Mouse (Mus musculus) limb, embryonic 14.5 days (tissue): ENCODE data around the gene Cox10. TPM values are rescaled to one million over a fixed set of nuclear protein-coding genes. Genes with fewer than 3 reads are reported as not detected.

Experiments
- ATAC-seq: fragments of 200-750 bp; cut with Nextera tagmentation; 2 replicates; pipeline ENCODE4 v1.8.0; 2017; ENCODE audit warnings: low read depth, moderate number of reproducible peaks, moderate TSS enrichment; ENCODE audit not compliant: low FRiP score
- DNase-seq: peaks from one replicate; pipeline ENCODE4 v3.0.0-alpha.2; 2015; ENCODE audit warnings: low spot score
- H3K27ac ChIP-seq: fragments of 300-500 bp; sonication (generic); replicated peaks from 2 replicates; pipeline ENCODE4 v1.5.1; 2014; ENCODE audit warnings: low read depth, mild to moderate bottlenecking, low read length, moderate library complexity, mixed read lengths
- H3K27me3 ChIP-seq: fragments of 300-500 bp; sonication (generic); 2 replicates; pipeline ENCODE4 v1.6.1; 2014; ENCODE audit warnings: low read length, mixed read lengths; ENCODE audit not compliant: control insufficient read depth, insufficient read depth
- H3K36me3 ChIP-seq: fragments of 300-500 bp; sonication (generic); 2 replicates; pipeline ENCODE4 v1.6.1; 2014; ENCODE audit warnings: mild to moderate bottlenecking, low read length, moderate library complexity, mixed read lengths; ENCODE audit not compliant: control insufficient read depth, insufficient read depth
- H3K4me1 ChIP-seq: fragments of 300-500 bp; sonication (generic); 2 replicates; pipeline ENCODE4 v1.6.1; 2014; ENCODE audit warnings: antibody characterized with exemption, low read length, mixed read lengths; ENCODE audit not compliant: control insufficient read depth, insufficient read depth
- H3K4me2 ChIP-seq: fragments of 300-500 bp; sonication (generic); replicated peaks from 2 replicates; pipeline ENCODE4 v1.6.1; 2014; ENCODE audit warnings: low read depth, mild to moderate bottlenecking, low read length, moderate library complexity; ENCODE audit not compliant: severe bottlenecking
- H3K4me3 ChIP-seq: fragments of 300-500 bp; sonication (generic); replicated peaks from 2 replicates; pipeline ENCODE4 v1.5.1; 2014; ENCODE audit warnings: low read length
- H3K9ac ChIP-seq: fragments of 300-500 bp; sonication (generic); 2 replicates; pipeline ENCODE4 v1.6.1; 2014; ENCODE audit warnings: mild to moderate bottlenecking, low read depth, low read length, moderate library complexity; ENCODE audit not compliant: severe bottlenecking
- H3K9me3 ChIP-seq: fragments of 300-500 bp; sonication (generic); 2 replicates; pipeline ENCODE4 v1.6.1; 2016; ENCODE audit warnings: low read length; ENCODE audit not compliant: control insufficient read depth
- POLR2A ChIP-seq: fragments of 200-500 bp; IDR thresholded peaks from 2 replicates; pipeline ENCODE4 v1.8.0; 2012; ENCODE audit warnings: inconsistent platforms, mild to moderate bottlenecking, moderate library complexity, borderline replicate concordance; ENCODE audit not compliant: insufficient read depth, insufficient read length; ENCODE audit errors: extremely low read depth
- WGBS: fragments of 180-500 bp; shearing (Covaris S2); extraction: QIAGEN DNeasy Blood & Tissue Kit; methylation state at CpG from one replicate; pipeline ENCODE4 v1.1.7; 2014; 5-methylcytosine and 5-hydroxymethylcytosine counted together
- polyA plus RNA-seq, 2 experiments: library from polyadenylated mRNA; depleted of rRNA in 1 of 2; stranded (reverse) in 1 of 2; unstranded in 1 of 2; fragments of >200 nt; fragmentation: Nextera tagmentation in 1 of 2; extraction: Ambion mirVana in 1 of 2; gene quantifications; 2 replicates each; pipeline versions ENCODE4 v1.2.1 to v1.2.3; 2012 to 2014

The Cox10 gene
- polyA plus RNA-seq, 2 experiments = 13.3 to 20.6 TPM

DNA sequence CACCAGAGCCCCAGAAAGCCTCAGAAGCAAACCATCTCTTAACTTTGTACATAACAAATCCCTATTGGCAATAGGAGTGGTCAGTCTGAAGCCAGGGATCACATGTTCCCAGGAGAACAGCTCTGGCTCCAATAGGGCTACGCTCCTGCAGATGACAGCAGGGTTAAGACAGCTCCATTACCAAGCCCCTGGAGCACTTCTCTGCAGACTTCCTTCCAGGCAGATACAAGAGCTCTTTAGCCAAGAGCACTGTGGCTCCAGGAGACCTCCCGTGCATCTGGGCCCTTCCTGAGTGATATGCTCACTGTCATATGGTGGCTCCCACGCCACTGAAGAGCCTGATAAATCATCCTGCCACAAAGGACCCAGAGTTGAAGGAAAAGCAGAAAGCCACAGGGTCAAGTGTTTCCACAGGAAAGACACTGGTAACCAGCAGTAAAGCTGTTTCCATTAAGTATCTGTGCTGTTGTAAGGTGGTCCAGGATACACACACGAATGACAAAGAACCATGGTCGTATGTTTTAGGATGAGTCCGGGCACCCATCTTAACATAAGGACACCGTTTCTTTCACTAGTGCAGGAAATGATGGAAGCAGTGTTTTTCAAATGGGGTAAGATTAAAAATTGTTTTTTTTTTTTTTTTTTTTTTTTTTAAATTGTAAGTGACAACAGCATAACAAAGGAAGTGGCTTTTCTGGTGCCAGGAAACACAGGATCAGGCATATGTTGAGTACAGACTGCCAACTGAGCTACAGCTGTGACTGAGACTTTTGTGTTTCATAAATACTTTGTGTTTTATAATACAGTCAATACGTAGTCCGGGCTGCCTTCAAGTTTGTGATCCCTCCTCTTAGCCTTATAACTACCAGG, 90.0 kb downstream of the Cox10 start:
- no peaks in the 10 kb centered on the region for H3K27me3 ChIP-seq
- H3K4me3 ChIP-seq = no peak overlapping the region
- H3K9ac ChIP-seq = no peak overlapping the region
- no peak overlapping the region for H3K27ac ChIP-seq
- H3K4me2 ChIP-seq = no peak overlapping the region
- 83% methylated on average over 9 of the region's 9 CpGs for WGBS
- no peaks in the 10 kb centered on the region for H3K9me3 ChIP-seq
- no peaks in the 10 kb centered on the region for H3K36me3 ChIP-seq
- no peak for ATAC-seq
- no peak for TF ChIP-seq POLR2A
- DNase-seq = no peak
- H3K4me1 ChIP-seq = no peaks in the 10 kb centered on the region

DNA sequence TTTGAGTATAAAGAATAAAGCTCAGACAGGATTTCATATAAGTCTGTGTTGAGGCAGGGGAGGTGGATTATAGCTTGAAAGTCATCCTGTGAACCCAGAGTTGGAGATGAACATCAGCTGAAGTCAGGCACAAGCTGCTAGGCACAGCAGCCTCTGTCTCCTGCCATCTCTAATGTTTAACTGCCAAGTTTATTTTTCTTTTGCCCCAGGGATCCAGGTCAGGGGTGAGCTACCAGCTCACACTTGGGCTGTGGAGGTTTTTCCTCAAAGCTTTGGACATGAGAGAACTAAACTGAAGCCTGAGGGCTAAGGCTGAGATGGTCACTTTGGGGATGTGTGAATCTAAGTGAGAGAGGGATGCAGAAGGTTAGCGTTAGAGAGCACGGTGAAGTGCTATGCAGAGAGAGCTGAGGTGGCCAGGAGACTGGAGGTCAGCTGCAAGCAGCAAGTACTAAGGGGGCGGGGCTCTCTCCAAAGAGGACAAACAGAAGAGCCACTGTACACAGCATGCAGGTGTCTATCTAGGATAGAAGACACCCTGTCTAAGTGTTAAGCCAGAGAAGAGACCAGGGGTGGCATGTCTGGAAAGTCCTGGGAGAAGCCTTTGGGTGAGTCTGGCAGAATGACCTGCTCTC, 91.1 kb downstream of the Cox10 start:
- H3K27me3 ChIP-seq = no peaks in the 10 kb centered on the region
- H3K36me3 ChIP-seq = no peaks in the 10 kb centered on the region
- TF ChIP-seq POLR2A = no peak
- ATAC-seq = no peak
- H3K4me2 ChIP-seq = no peak overlapping the region
- no peak for DNase-seq
- no peak overlapping the region for H3K9ac ChIP-seq
- H3K27ac ChIP-seq = no peak overlapping the region
- no peaks in the 10 kb centered on the region for H3K4me1 ChIP-seq
- no peak overlapping the region for H3K4me3 ChIP-seq
- WGBS = 83% methylated on average over 3 of the region's 3 CpGs
- H3K9me3 ChIP-seq = no peaks in the 10 kb centered on the region

DNA sequence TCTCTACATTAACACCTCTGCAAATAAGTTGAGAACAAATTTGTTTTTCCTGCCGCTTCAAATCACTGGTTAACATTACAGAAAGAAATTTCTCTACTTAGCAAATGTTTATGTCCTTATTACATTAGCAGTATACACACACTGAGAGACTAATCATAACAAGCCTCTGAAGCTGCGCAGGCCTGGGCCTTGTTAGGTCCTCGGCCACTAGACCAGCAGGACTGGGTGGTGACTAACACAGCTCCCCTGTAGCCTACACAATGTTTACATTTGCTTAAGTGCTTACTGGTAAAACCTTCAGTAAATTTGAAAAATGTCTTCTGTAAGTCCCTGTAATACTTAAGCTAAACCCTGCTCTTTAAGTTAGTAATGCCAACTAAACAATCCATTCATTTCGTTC, 92.6 kb downstream of the Cox10 start:
- Histone ChIP-seq H3K27ac (no peak overlapping the region), H3K4me2 (no peak overlapping the region), H3K36me3 (no peaks in the 10 kb centered on the region), H3K9ac (no peak overlapping the region), H3K27me3 (no peaks in the 10 kb centered on the region), H3K9me3 (no peaks in the 10 kb centered on the region), H3K4me1 (no peaks in the 10 kb centered on the region), H3K4me3 (no peak overlapping the region)
- no peak for TF ChIP-seq POLR2A
- no peak for ATAC-seq
- WGBS = 59% methylated on average over 4 of the region's 4 CpGs
- no peak for DNase-seq

DNA sequence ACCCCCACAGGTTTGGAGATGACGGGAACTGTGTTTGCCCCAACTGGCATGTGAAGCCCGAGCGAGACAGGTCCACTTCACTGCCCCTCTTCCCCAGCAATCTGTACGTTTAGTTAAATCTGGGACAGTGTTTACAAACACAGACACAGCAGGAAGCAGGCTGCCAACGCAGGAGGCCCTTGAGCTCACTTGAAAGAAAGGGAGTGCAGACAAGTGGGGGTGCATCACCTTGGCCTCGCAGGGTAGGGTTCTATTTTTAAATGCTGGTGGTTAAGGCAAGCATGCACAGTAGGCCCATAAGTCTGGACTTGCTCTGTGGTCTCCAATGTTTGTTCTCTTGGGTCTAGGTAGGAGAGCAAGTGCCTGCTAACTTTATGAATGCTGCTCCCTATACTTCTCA, 93.8 kb downstream of the Cox10 start:
- H3K27ac ChIP-seq = no peak overlapping the region
- no peaks in the 10 kb centered on the region for H3K36me3 ChIP-seq
- H3K27me3 ChIP-seq = no peaks in the 10 kb centered on the region
- H3K9me3 ChIP-seq = no peaks in the 10 kb centered on the region
- DNase-seq = no peak
- H3K9ac ChIP-seq = no peak overlapping the region
- H3K4me1 ChIP-seq = no peaks in the 10 kb centered on the region
- H3K4me2 ChIP-seq = no peak overlapping the region
- 69% methylated on average over 6 of the region's 6 CpGs for WGBS
- H3K4me3 ChIP-seq = no peak overlapping the region
- no peak for ATAC-seq
- TF ChIP-seq POLR2A = no peak

DNA sequence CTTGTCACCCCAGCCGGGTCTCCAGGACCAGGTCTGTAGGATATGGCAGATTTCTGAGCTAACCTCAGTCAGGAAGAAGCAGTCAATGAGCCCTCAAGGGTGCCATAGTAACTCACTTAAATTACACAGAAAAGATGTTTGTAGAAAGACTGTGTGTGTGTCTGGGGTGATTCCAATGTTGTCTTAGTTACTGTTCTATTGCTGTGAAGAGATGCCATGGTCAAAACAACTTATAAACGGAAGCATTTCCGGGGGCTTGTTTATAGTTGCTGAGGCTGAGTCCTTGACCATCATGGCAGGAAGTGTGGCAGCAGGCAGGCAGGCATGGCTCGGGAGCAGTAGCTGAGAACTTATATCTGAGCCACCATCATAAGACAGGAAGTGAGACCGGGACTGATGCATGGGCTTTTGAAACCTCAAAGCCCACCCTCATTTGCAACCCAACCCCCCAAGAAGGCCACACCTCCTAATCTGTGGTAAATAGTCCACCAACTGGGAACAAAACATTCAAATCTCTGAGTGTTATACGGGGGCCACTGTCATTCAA, 94.6 kb downstream of the Cox10 start:
- DNase-seq (no peak), ATAC-seq (no peak)
- Histone ChIP-seq H3K27me3 (no peaks in the 10 kb centered on the region), H3K4me3 (no peak overlapping the region), H3K9me3 (no peaks in the 10 kb centered on the region), H3K36me3 (no peaks in the 10 kb centered on the region), H3K4me1 (no peaks in the 10 kb centered on the region), H3K9ac (no peak overlapping the region), H3K27ac (no peak overlapping the region), H3K4me2 (no peak overlapping the region)
- TF ChIP-seq POLR2A = no peak
- WGBS = 79% methylated on average over 6 of the region's 6 CpGs
